Mouse (Mus musculus): ENCODE results near the gene Lrrc38. TPM values are rescaled to one million over a fixed set of nuclear protein-coding genes. Genes with fewer than 3 reads are reported as not detected.

Lrrc38 gene
- polyA plus RNA-seq, 1 experiment: not detected

- Histone ChIP-seq H3K27me3 (replicated peaks) (peaks cover 9% of the 10 kb centered on the region), H3K4me1 (no peaks in the 10 kb centered on the region), H3K36me3 (replicated peaks; ENCODE audit: low read length) (no peaks in the 10 kb centered on the region), H3K4me3 (replicated peaks) (no peak overlapping the region), H3K9me3 (no peaks in the 10 kb centered on the region)
- no peak for TF ChIP-seq GATA1 (IDR thresholded peaks at IDR 0.05; ENCODE audit: borderline replicate concordance, low read length)
- no peak for TF ChIP-seq FLI1 (IDR thresholded peaks at IDR 0.05; ENCODE audit: low read length)
Observed at GRCm38 (mm10) chr4:143383646-143384045, 34.1 kb downstream of the Lrrc38 start.

GRCm38 (mm10) chr4:143388955-143389702, 39.6 kb downstream of the Lrrc38 start:
- Histone ChIP-seq H3K27me3 (replicated peaks) (peaks cover 7% of the 10 kb centered on the region), H3K4me1 (no peaks in the 10 kb centered on the region), H3K36me3 (replicated peaks; ENCODE audit: low read length) (no peaks in the 10 kb centered on the region), H3K4me3 (replicated peaks) (peak overlapping the region; percentile 18), H3K9me3 (peaks cover 6% of the 10 kb centered on the region)
- TF ChIP-seq GATA1 (IDR thresholded peaks at IDR 0.05; ENCODE audit: borderline replicate concordance, low read length): no peak
- TF ChIP-seq FLI1 (IDR thresholded peaks at IDR 0.05; ENCODE audit: low read length): no peak

- no peak within 1 kb of the TSS for H3K4me3 ChIP-seq (replicated peaks)
- no peaks in the 10 kb centered on the region for H3K4me1 ChIP-seq
- peaks cover 26% of the 10 kb centered on the region for H3K9me3 ChIP-seq
- H3K27me3 ChIP-seq (replicated peaks): peaks cover 2% of the 10 kb centered on the region
- H3K36me3 ChIP-seq (replicated peaks; ENCODE audit: low read length): no peaks in the 10 kb centered on the region
- no peak for TF ChIP-seq FLI1 (IDR thresholded peaks at IDR 0.05; ENCODE audit: low read length)
- TF ChIP-seq GATA1 (IDR thresholded peaks at IDR 0.05; ENCODE audit: borderline replicate concordance, low read length): no peak
Observed at GRCm38 (mm10) chr4:143394181-143394580, 44.6 kb downstream of the Lrrc38 start, which contains the start of gene Pramel1. Gene Pramel1 (plus strand): TSS chr4:143394428.

- TF ChIP-seq GATA1 (IDR thresholded peaks at IDR 0.05; ENCODE audit: borderline replicate concordance, low read length): no peak
- Histone ChIP-seq H3K4me3 (replicated peaks) (peak overlapping the region; percentile 93), H3K36me3 (replicated peaks; ENCODE audit: low read length) (peaks cover 25% of the 10 kb centered on the region), H3K4me1 (peaks cover 7% of the 10 kb centered on the region; the same call in 1 of the 2 replicates), H3K27me3 (replicated peaks) (no peaks in the 10 kb centered on the region), H3K9me3 (0 out of 2 replicates have a peak, but pooled peaks cover 5% of the 10 kb centered on the region)
Observed at GRCm38 (mm10) chr4:143411566-143412218, 62.1 kb downstream of the Lrrc38 start.

GRCm38 (mm10) chr4:143412219-143413092, 62.9 kb downstream of the Lrrc38 start, which contains the start of gene Pramef8:
Gene Pramef8 (plus strand): TSS chr4:143412426.
- H3K9me3 ChIP-seq: 0 out of 2 replicates have a peak, but pooled peaks cover 5% of the 10 kb centered on the region
- peaks cover 33% of the 10 kb centered on the region for H3K36me3 ChIP-seq (replicated peaks; ENCODE audit: low read length)
- peaks cover 7% of the 10 kb centered on the region; the same call in 1 of the 2 replicates for H3K4me1 ChIP-seq
- H3K4me3 ChIP-seq (replicated peaks): peak within 1 kb of the TSS; percentile 93
- TF ChIP-seq GATA1 (IDR thresholded peaks at IDR 0.05; ENCODE audit: borderline replicate concordance, low read length) (no peak), FLI1 (IDR thresholded peaks at IDR 0.05; ENCODE audit: low read length) (peak; percentile 95; the same call in 1 of the 2 replicates)
- no peaks in the 10 kb centered on the region for H3K27me3 ChIP-seq (replicated peaks)

GRCm38 (mm10) chr4:143413621-143414020, 64.1 kb downstream of the Lrrc38 start:
- Histone ChIP-seq H3K4me1 (peaks cover 7% of the 10 kb centered on the region; the same call in 1 of the 2 replicates), H3K27me3 (replicated peaks) (no peaks in the 10 kb centered on the region), H3K36me3 (replicated peaks; ENCODE audit: low read length) (peaks cover 45% of the 10 kb centered on the region), H3K9me3 (0 out of 2 replicates have a peak, but pooled peaks cover 5% of the 10 kb centered on the region), H3K4me3 (replicated peaks) (no peak overlapping the region)
- TF ChIP-seq FLI1 (IDR thresholded peaks at IDR 0.05; ENCODE audit: low read length) (no peak), GATA1 (IDR thresholded peaks at IDR 0.05; ENCODE audit: borderline replicate concordance, low read length) (no peak)

- H3K36me3 ChIP-seq (replicated peaks; ENCODE audit: low read length): peaks cover 50% of the 10 kb centered on the region
- no peaks in the 10 kb centered on the region for H3K27me3 ChIP-seq (replicated peaks)
- no peak overlapping the region for H3K4me3 ChIP-seq (replicated peaks)
- no peak for TF ChIP-seq GATA1 (IDR thresholded peaks at IDR 0.05; ENCODE audit: borderline replicate concordance, low read length)
- TF ChIP-seq FLI1 (IDR thresholded peaks at IDR 0.05; ENCODE audit: low read length): no peak
- 0 out of 2 replicates have a peak, but pooled peaks cover 5% of the 10 kb centered on the region for H3K9me3 ChIP-seq
- peaks cover 7% of the 10 kb centered on the region; the same call in 1 of the 2 replicates for H3K4me1 ChIP-seq
Observed at GRCm38 (mm10) chr4:143414121-143414520, 64.6 kb downstream of the Lrrc38 start.

Other genes with a start within 250 kb of the Lrrc38 start
- gene Prdm2, start 136.8 kb upstream of the Lrrc38 start, polyA plus RNA-seq (2012; ENCODE audit: insufficient read depth, low replicate concordance): 1.2 and 4.5 TPM in 2 replicates
- not detected in 2 replicates for gene Pdpn, start 50.2 kb upstream of the Lrrc38 start, polyA plus RNA-seq (2012; ENCODE audit: insufficient read depth, low replicate concordance)
- not detected in 2 replicates for gene Pramel1, start 44.7 kb downstream of the Lrrc38 start, polyA plus RNA-seq (2012; ENCODE audit: insufficient read depth, low replicate concordance)
- gene Pramef8, start 62.7 kb downstream of the Lrrc38 start, polyA plus RNA-seq (2012; ENCODE audit: insufficient read depth, low replicate concordance): 0.29 TPM in 1 of 2 replicates, not detected in the other
- not detected in 2 replicates for gene Oog4, start 100.6 kb downstream of the Lrrc38 start, polyA plus RNA-seq (2012; ENCODE audit: insufficient read depth, low replicate concordance)
- not detected in 2 replicates for gene Gm13043, start 161.6 kb downstream of the Lrrc38 start, polyA plus RNA-seq (2012; ENCODE audit: insufficient read depth, low replicate concordance)
- gene Gm13040, start 186.2 kb downstream of the Lrrc38 start, polyA plus RNA-seq (2012; ENCODE audit: insufficient read depth, low replicate concordance): not detected in 2 replicates
- gene BC080695, start 201.9 kb downstream of the Lrrc38 start, polyA plus RNA-seq (2012; ENCODE audit: insufficient read depth, low replicate concordance): not detected in 2 replicates
- gene Gm13057, start 202.0 kb downstream of the Lrrc38 start, polyA plus RNA-seq (2012; ENCODE audit: insufficient read depth, low replicate concordance): not detected in 2 replicates

All from megakaryocyte, embryonic 14.5 days (primary cell).